Mouse (Mus musculus) mouse embryonic stem cell (cell line): ENCODE measurements around the gene Ciapin1.

Experiments used
- in situ Hi-C, 2 experiments: fragments of 300-500 bp; cut with MboI; formaldehyde crosslinking; loops; 1 replicate in 1 of 2; 3 replicates in 1 of 2; pipeline ENCODE4 v1.14.3; 2019 to 2020; ENCODE audit warnings: low sequenced_read_pairs in 2 of 2, low pct_unique_long_range_greater_than_20kb in 1 of 2, mixed read lengths in 1 of 2; ENCODE audit not compliant: unreplicated experiment in 1 of 2

Gene Ciapin1

GRCm38 (mm10) chr8:94837662-94838574 lies at the start of gene Ciapin1, which contains the start of gene Coq9:
Gene Ciapin1 (minus strand): TSS chr8:94838358.
Gene Coq9 (plus strand): TSS chr8:94838321.
- in situ Hi-C loops, result no loop called here

- in situ Hi-C loops, result no loop called here
Observed at GRCm38 (mm10) chr8:94880742-94881141, 42.6 kb upstream of the Ciapin1 start.

GRCm38 (mm10) chr8:94876820-94877219 lies 38.7 kb upstream of the Ciapin1 start:
- in situ Hi-C loops, result no loop called here

- in situ Hi-C loops, result no loop called here
Observed at GRCm38 (mm10) chr8:94876197-94876730, 38.1 kb upstream of the Ciapin1 start, which contains the start of gene Dok4. Gene Dok4 (minus strand): TSS chr8:94876330.

- in situ Hi-C loops, result no loop called here
Observed at GRCm38 (mm10) chr8:94875871-94876150, 37.7 kb upstream of the Ciapin1 start.

GRCm38 (mm10) chr8:94875096-94875870 lies 37.1 kb upstream of the Ciapin1 start:
- in situ Hi-C loops, result no loop called here

- in situ Hi-C loops, result loop anchor here (5.0 kb wide), 1 partner anchor 33 kb away; no protein-coding TSS in a partner anchor
Observed at GRCm38 (mm10) chr8:94874358-94874757, 36.2 kb upstream of the Ciapin1 start.

- in situ Hi-C loops, result loop anchor here (5.0 kb wide), 1 partner anchor 35 kb away; no protein-coding TSS in a partner anchor
Observed at GRCm38 (mm10) chr8:94872576-94872975, 34.4 kb upstream of the Ciapin1 start.

GRCm38 (mm10) chr8:94872156-94872555 lies 34.0 kb upstream of the Ciapin1 start:
- in situ Hi-C loops, result loop anchor here (5.0 kb wide), 1 partner anchor 35 kb away; no protein-coding TSS in a partner anchor

GRCm38 (mm10) chr8:94871108-94871894 lies 33.1 kb upstream of the Ciapin1 start:
- in situ Hi-C loops, result loop anchor here (5.0 kb wide), 1 partner anchor 36 kb away; no protein-coding TSS in a partner anchor

GRCm38 (mm10) chr8:94870474-94871107 lies 32.4 kb upstream of the Ciapin1 start:
- in situ Hi-C loops, result loop anchor here (5.0 kb wide), 1 partner anchor 37 kb away; no protein-coding TSS in a partner anchor

- in situ Hi-C loops, result loop anchor here (5.0 kb wide), 1 partner anchor 37 kb away; no protein-coding TSS in a partner anchor
Observed at GRCm38 (mm10) chr8:94870003-94870402, 31.8 kb upstream of the Ciapin1 start.

GRCm38 (mm10) chr8:94869146-94869545 lies 31.0 kb upstream of the Ciapin1 start:
- in situ Hi-C loops, result no loop called here

GRCm38 (mm10) chr8:94866921-94867320 lies 28.8 kb upstream of the Ciapin1 start:
- in situ Hi-C loops, result no loop called here

GRCm38 (mm10) chr8:94865292-94865691 lies 27.1 kb upstream of the Ciapin1 start:
- in situ Hi-C loops, result no loop called here

- in situ Hi-C loops, result no loop called here
Observed at GRCm38 (mm10) chr8:94863897-94864673, 25.9 kb upstream of the Ciapin1 start.
